Mouse (Mus musculus) stomach, postnatal 0 days (tissue): ENCODE measurements at regions not wholly inside any gene's neighbourhood (a gene's known extent, or its start where the extent isn't known, plus 50 kb on each side); places are given as distances from the start of the nearest gene placed in this dataset.

Experiments
- ATAC-seq: fragments of 200-750 bp; cut with Nextera tagmentation; 2 replicates; pipeline ENCODE4 v1.8.0; 2017; ENCODE audit not compliant: low FRiP score, low TSS enrichment
- DNase-seq: peaks from one replicate; pipeline ENCODE4 v3.0.0-alpha.2; 2016; ENCODE audit warnings: low spot score
- H3K27ac ChIP-seq: fragments of 300-500 bp; sonication (generic); replicated peaks from 2 replicates; pipeline ENCODE4 v1.5.1; 2014; ENCODE audit warnings: mild to moderate bottlenecking, control low read depth
- H3K27me3 ChIP-seq: fragments of 300-500 bp; sonication (generic); 2 replicates; pipeline ENCODE4 v1.6.1; 2014; ENCODE audit warnings: low read length; ENCODE audit not compliant: control insufficient read depth, insufficient read depth
- H3K36me3 ChIP-seq: fragments of 300-500 bp; sonication (generic); 2 replicates; pipeline ENCODE4 v1.6.1; 2014; ENCODE audit warnings: low read length, mixed read lengths; ENCODE audit not compliant: control insufficient read depth, insufficient read depth
- H3K4me1 ChIP-seq: fragments of 300-500 bp; sonication (generic); replicated peaks from 2 replicates; pipeline ENCODE4 v1.6.1; 2014; ENCODE audit warnings: antibody characterized with exemption; ENCODE audit not compliant: control insufficient read depth, insufficient read depth
- H3K4me2 ChIP-seq: fragments of 300-500 bp; sonication (generic); replicated peaks from 2 replicates; pipeline ENCODE4 v1.6.1; 2014; ENCODE audit warnings: low read depth, mild to moderate bottlenecking, control low read depth, moderate library complexity
- H3K4me3 ChIP-seq: fragments of 300-500 bp; sonication (generic); 2 replicates; pipeline ENCODE4 v1.5.1; 2014; ENCODE audit warnings: low read depth, low read length, control low read depth
- H3K9ac ChIP-seq: fragments of 300-500 bp; sonication (generic); 2 replicates; pipeline ENCODE4 v1.6.1; 2014; ENCODE audit warnings: mild to moderate bottlenecking, low read length, control low read depth, mixed read lengths
- H3K9me3 ChIP-seq: fragments of 300-500 bp; sonication (generic); 2 replicates; pipeline ENCODE4 v1.6.1; 2016; ENCODE audit warnings: low read length; ENCODE audit not compliant: control insufficient read depth
- CTCF ChIP-seq: IDR thresholded peaks from 2 replicates; pipeline ENCODE4 v1.5.1; 2016; ENCODE audit warnings: antibody characterized with exemption, low read depth, mild to moderate bottlenecking, moderate library complexity
- EP300 ChIP-seq: optimal IDR thresholded peaks from 2 replicates; pipeline ENCODE3; 2016; ENCODE audit warnings: antibody characterized with exemption
- WGBS: fragments of 180-500 bp; shearing (Covaris S2); extraction: QIAGEN DNeasy Blood & Tissue Kit; methylation state at CpG from one replicate; pipeline ENCODE4 v1.1.7; 2014; 5-methylcytosine and 5-hydroxymethylcytosine counted together

- DNase-seq: no peak
- H3K36me3 ChIP-seq: no peaks in the 10 kb centered on the region
- ATAC-seq: no peak
- H3K4me1 ChIP-seq: no peaks in the 10 kb centered on the region
- H3K27me3 ChIP-seq: no peaks in the 10 kb centered on the region
- no peak overlapping the region for H3K27ac ChIP-seq
- WGBS: 39% methylated on average over 6 of the region's 6 CpGs
- H3K4me3 ChIP-seq: no peak overlapping the region
- TF ChIP-seq CTCF (no peak), EP300 (no peak)
- H3K9ac ChIP-seq: no peak overlapping the region
- H3K9me3 ChIP-seq: no peaks in the 10 kb centered on the region
- no peak overlapping the region for H3K4me2 ChIP-seq
Observed at GRCm38 (mm10) chr2:160153781-160154180, 180.2 kb downstream of the Gm826 start.

- ATAC-seq: no peak
- no peaks in the 10 kb centered on the region for H3K27me3 ChIP-seq
- no peak for DNase-seq
- no peaks in the 10 kb centered on the region for H3K9me3 ChIP-seq
- H3K4me2 ChIP-seq: no peak overlapping the region
- H3K4me3 ChIP-seq: no peak overlapping the region
- H3K27ac ChIP-seq: no peak overlapping the region
- H3K9ac ChIP-seq: no peak overlapping the region
- TF ChIP-seq EP300 (no peak), CTCF (no peak)
- no peaks in the 10 kb centered on the region for H3K4me1 ChIP-seq
- 74% methylated on average over 3 of the region's 3 CpGs for WGBS
- H3K36me3 ChIP-seq: no peaks in the 10 kb centered on the region
Observed at GRCm38 (mm10) chr2:160152101-160152500, 181.9 kb downstream of the Gm826 start.

DNA sequence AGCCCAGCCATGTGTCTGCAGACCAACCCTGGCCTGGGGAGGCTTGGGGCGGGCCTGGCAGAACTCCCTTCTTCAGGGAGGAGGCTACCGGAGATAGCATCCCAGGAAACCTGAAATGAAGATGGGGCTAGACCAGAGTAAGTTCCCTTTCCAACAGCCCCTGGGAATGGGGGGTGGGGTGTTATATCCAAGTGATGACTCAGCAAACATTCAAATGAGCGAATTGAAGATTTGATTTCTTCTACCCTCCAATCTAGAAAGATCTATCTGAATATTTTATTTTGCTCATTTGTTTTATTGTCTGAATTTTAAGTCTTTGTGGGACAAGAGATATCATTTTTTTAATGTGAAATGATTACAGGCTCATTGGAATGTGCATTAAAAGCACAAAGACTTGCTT, 185.0 kb downstream of the Gm826 start:
- ATAC-seq: no peak
- no peak overlapping the region for H3K4me2 ChIP-seq
- WGBS: 88% methylated on average over 3 of the region's 3 CpGs
- no peak overlapping the region for H3K4me3 ChIP-seq
- no peak for DNase-seq
- no peaks in the 10 kb centered on the region for H3K27me3 ChIP-seq
- H3K36me3 ChIP-seq: no peaks in the 10 kb centered on the region
- H3K27ac ChIP-seq: no peak overlapping the region
- TF ChIP-seq EP300 (no peak), CTCF (no peak)
- H3K9ac ChIP-seq: no peak overlapping the region
- H3K9me3 ChIP-seq: no peaks in the 10 kb centered on the region
- no peaks in the 10 kb centered on the region for H3K4me1 ChIP-seq

DNA sequence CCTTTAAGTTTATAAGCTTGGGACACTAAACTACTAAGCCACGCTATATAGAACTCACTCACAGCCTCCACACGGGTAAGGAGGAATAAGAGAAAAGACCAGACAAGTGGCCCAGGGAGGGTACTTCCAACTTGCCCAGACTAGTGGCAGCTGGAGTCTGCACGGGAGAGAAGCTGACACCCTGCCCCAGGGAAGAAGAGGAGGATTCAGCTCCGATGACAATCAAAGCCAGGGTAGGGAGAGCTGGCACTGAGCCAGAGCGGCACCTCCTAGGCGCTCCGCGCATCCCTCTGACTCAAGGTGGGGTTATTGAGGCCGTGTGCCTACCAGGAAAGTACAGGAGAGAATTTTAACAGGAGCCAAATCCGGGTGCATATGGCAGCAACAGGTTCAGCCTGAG, 185.4 kb downstream of the Gm826 start:
- H3K36me3 ChIP-seq: no peaks in the 10 kb centered on the region
- no peak overlapping the region for H3K9ac ChIP-seq
- WGBS: 62% methylated on average over 10 of the region's 10 CpGs
- H3K4me3 ChIP-seq: no peak overlapping the region
- no peaks in the 10 kb centered on the region for H3K9me3 ChIP-seq
- H3K27me3 ChIP-seq: no peaks in the 10 kb centered on the region
- H3K4me2 ChIP-seq: no peak overlapping the region
- DNase-seq (no peak), ATAC-seq (no peak)
- no peaks in the 10 kb centered on the region for H3K4me1 ChIP-seq
- TF ChIP-seq EP300: no peak
- no peak for TF ChIP-seq CTCF
- no peak overlapping the region for H3K27ac ChIP-seq

GRCm38 (mm10) chr2:160148031-160148430, 185.9 kb downstream of the Gm826 start:
- TF ChIP-seq EP300 (no peak), CTCF (no peak)
- H3K9ac ChIP-seq: no peak overlapping the region

DNA sequence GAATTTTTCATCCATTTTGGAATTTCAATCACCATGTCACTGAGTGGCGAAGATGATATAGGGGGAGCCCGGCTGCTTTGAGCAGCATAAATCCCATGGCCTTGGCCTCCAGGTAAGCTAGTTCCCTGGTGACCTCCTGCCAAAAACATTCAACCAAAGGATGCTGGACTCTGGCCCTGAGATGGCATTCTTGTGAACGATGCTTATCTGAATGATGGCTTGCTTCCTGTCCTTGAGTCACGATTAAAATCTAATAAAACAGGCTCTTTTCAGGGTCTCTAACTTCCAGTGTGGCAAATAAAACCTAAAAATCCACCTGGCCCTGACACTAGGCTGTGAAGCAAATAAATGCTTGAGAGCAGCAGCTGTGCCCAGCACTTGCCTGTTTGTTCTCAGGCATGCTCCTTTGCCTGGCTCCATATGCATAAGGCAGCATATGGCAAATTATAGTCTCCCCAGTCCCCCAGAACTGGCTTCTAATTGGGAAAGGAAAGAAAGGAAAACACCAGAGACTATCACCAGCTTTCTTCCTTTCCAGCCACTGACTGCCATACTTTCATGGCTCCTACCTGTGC, 193.7 kb downstream of the Gm826 start:
- Histone ChIP-seq H3K4me1 (no peaks in the 10 kb centered on the region), H3K36me3 (no peaks in the 10 kb centered on the region), H3K27me3 (no peaks in the 10 kb centered on the region), H3K9ac (no peak overlapping the region), H3K27ac (no peak overlapping the region), H3K4me2 (no peak overlapping the region), H3K4me3 (no peak overlapping the region), H3K9me3 (no peaks in the 10 kb centered on the region)
- WGBS: 63% methylated on average over 4 of the region's 4 CpGs
- TF ChIP-seq CTCF (no peak), EP300 (no peak)
- DNase-seq (no peak), ATAC-seq (no peak)

More at GRCm38 (mm10) chr2:160148031-160148430, 185.9 kb downstream of the Gm826 start:
- WGBS: 62% methylated on average over 2 of the region's 2 CpGs
- no peak overlapping the region for H3K4me3 ChIP-seq
- no peaks in the 10 kb centered on the region for H3K36me3 ChIP-seq
- no peaks in the 10 kb centered on the region for H3K27me3 ChIP-seq
- H3K9me3 ChIP-seq: no peaks in the 10 kb centered on the region
- H3K4me1 ChIP-seq: no peaks in the 10 kb centered on the region
- no peak for ATAC-seq
- H3K4me2 ChIP-seq: no peak overlapping the region
- no peak for DNase-seq
- H3K27ac ChIP-seq: no peak overlapping the region
